Mouse (Mus musculus): ENCODE results near the gene Rab43. TPM values are rescaled to one million over a fixed set of nuclear protein-coding genes. Genes with fewer than 3 reads are reported as not detected.

Rab43 gene
- total RNA-seq, 4 experiments from 2014 or later: 7.9 to 13.3 (median 9.0) TPM

DNA sequence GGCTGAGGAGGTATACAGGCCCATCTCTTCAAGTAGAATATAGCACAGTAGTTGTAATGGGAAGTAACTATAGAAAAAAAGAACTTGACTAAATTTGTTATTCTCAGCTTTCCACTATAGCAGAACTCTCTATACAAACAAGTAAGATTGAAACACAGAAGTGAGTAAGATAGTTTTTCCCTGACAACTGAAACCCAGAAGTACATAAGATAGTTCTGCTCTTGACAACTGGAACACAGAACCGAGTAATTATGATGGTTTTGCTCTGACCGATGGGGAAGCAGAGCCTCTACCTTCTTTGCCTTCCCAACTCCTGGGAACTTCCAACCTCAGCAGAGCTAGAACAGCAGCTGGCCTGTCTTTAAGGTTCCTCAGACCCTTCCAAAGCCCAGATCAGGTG is 2.8 kb downstream of the Rab43 start:
- no peak for DNase-seq (ENCODE audit: low spot score)

DNA sequence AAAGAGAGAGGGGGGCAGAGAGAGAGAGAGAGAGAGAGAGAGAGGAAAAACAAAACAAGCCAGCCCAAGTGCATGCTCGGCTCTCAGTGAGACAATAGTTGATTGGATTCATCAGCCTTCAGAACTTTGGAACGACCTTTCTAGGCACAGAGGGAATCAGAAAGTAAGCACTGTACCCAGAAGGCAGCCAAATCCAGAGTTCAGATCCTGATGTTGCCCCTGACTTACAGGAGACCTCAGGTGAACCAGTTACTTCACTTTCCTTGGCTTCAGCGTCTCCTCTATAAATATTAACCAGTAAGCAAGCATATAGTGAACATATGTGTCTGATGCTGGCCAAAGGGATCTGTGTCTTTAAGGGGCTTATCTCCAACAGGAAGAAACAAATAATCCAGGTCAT is 3.4 kb downstream of the Rab43 start:
- no peak for DNase-seq (ENCODE audit: low spot score)

- no peak for DNase-seq (ENCODE audit: low spot score)
These were observed 4.1 kb downstream of the Rab43 start for GRCm38 (mm10) chr6:87807735-87808440.

GRCm38 (mm10) chr6:87806857-87807256 is 5.1 kb downstream of the Rab43 start:
- DNase-seq (ENCODE audit: low spot score): no peak

GRCm38 (mm10) chr6:87806028-87806427 is 5.9 kb downstream of the Rab43 start:
- no peak for DNase-seq (ENCODE audit: low spot score)

DNA sequence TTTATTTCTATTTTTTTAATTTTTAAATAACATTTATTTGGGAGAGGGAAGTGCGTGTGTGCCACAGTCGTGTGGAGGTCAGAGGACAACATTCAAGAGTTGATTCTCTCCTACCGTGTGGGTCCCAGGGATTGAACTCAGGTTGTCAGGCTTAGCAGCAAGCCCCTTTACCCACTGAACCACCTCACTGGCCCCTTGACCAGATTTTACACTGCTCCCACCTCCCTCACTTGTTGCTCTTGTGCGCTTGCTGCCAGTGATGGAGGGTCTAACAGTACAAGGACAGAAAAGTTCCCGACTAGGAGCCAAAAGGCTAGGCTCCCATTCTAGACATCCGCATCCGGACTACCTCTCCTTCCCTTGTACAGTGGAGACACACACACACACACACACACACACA is 6.5 kb downstream of the Rab43 start:
- DNase-seq (ENCODE audit: low spot score): no peak

DNA sequence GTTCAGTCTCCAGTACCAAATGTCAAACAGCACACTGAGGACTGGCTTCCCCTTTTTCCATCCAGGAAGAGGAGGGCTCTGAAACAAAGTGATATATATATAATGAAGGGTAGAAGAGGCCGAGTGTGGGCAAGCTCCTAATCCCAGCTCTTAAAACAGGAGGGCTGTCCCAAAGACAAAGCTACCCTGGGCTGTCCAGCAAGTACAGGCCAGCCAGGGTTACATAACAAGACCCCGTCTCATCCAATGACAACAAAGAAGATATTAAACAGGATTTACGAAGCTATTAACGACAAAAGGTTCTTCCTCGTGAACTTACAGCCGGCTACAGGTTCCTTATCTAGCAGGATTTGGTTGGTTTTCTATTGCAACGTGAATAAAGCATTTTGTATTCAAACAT is 7.1 kb downstream of the Rab43 start:
- DNase-seq (ENCODE audit: low spot score): no peak

GRCm38 (mm10) chr6:87804036-87804435 is 7.9 kb downstream of the Rab43 start:
- DNase-seq (ENCODE audit: low spot score): no peak

- DNase-seq (ENCODE audit: low spot score): no peak
These were observed 9.5 kb downstream of the Rab43 start for GRCm38 (mm10) chr6:87802462-87802861.

DNA sequence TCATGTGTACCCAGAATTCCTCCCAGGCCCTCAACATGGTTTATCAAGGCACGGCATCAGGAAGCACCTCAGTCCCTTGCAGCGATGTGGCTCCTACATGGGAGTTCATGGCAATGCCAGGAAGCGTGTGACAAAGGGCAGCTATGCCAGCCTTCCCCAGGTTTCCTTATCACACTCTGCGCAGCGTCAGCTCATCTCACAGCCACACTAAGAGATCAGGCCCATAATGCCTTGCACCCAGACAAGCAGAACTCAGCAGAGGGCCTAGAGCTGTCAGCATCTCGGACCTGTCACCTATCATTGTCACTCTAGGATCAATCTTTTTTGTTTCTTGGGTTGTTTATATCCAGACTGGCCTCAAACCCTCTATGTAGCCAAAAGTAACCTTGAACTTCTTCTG is 12.4 kb downstream of the Rab43 start:
- DNase-seq (ENCODE audit: low spot score): no peak

DNA sequence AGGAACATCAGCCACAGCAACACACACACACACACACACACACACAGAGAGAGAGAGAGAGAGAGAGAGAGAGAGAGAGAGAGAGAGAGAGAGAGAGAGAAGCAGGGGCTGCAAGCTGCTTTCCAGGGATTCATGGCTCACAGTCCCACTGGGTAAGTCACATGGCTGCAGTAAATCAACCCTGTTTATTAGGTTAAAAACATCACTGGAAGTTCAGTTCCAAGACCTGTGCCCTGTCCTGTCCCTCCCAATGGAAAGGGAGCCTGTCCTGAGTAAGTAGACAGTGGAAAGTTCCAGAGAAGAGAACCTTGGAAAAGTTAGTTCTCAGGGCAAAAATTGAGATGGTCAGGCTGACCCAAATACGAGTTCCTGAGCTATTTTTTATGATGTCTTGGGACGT is 14.6 kb downstream of the Rab43 start:
- DNase-seq (ENCODE audit: low spot score): no peak

DNA sequence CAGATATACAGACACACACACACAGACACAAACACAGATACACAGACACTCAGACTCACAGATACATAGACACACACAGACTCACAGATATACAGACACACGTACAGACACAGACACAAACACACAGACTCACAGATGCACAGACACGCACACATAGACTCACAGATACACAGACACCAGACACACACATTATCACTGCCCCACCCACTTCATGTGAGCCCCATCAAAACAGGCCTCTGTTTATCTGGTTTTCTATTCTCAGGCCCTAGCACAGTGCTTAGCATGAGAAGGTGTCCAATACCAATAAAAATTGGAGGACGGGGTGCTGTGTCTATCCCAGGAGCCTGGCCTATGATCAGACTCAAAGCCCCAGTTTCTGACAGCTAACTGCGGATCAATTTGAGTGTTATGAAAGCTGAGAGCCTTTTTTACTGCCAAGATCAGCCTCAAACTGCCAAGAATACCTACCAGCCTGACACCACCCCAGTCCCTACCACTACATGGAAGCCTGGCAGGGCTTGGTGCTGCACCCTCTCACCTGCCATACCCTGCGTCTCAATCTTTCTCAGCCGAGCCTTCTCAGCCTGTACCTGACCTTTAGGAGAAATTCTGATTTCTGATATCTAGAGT is 15.6 kb downstream of the Rab43 start:
- no peak for DNase-seq (ENCODE audit: low spot score)

GRCm38 (mm10) chr6:87795385-87796150 is 16.4 kb downstream of the Rab43 start:
- DNase-seq (ENCODE audit: low spot score): no peak

DNA sequence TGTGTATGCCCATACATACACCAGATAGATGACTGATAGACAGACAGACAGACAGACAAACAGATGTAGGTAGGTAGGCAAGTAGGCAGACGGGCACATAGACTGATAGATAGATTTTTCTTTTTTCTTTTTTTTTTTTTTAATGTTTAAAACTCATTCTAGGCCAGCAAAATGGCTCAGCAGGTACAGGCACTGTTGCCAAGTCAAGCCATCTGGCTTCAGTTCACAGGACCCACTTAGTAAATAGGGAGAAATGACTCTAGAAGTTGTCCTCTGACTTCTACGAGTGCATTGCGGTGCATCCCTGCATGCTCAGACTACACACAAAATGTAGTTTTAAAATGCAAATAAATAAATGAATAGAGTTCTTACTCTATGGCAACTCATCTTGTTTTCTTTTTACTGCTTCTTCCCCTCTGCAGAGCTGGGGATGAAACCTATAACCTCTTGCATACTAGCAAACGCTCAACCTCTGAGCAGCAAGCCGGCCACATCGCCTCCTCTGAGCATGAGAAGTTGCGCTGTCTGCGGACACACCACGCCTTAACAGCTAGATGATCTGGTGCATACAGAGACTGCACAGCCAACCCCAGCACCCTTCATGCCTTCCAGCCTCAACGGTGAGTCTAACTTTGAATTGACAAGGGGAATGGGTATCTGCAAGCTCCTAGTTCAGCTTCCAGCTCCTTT is 18.0 kb downstream of the Rab43 start:
- DNase-seq (ENCODE audit: low spot score): no peak

DNA sequence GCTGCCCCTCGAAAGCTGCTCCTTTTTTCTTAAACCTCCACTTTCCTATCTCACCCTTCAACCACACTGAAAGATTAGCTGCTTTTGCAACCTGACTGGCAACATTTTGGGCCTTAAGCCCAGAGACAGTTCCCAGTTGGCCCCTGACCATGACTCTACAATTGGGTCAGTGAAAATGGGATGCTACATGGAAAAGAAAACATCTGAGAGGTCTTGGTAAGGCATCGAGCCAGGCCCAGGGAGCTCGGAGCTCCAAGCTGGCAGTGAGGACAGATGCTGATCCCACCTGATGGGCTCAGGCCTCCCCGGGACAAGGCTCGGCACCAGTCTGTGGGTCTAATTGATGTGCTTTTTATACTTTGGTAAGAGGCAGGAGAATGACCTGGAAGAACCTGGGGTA is 20.1 kb downstream of the Rab43 start:
- DNase-seq (ENCODE audit: low spot score): no peak

- DNase-seq (ENCODE audit: low spot score): no peak
These were observed 21.0 kb downstream of the Rab43 start for GRCm38 (mm10) chr6:87790779-87791480.

- no peak for DNase-seq (ENCODE audit: low spot score)
These were observed 22.2 kb downstream of the Rab43 start for GRCm38 (mm10) chr6:87789791-87790190.

DNA sequence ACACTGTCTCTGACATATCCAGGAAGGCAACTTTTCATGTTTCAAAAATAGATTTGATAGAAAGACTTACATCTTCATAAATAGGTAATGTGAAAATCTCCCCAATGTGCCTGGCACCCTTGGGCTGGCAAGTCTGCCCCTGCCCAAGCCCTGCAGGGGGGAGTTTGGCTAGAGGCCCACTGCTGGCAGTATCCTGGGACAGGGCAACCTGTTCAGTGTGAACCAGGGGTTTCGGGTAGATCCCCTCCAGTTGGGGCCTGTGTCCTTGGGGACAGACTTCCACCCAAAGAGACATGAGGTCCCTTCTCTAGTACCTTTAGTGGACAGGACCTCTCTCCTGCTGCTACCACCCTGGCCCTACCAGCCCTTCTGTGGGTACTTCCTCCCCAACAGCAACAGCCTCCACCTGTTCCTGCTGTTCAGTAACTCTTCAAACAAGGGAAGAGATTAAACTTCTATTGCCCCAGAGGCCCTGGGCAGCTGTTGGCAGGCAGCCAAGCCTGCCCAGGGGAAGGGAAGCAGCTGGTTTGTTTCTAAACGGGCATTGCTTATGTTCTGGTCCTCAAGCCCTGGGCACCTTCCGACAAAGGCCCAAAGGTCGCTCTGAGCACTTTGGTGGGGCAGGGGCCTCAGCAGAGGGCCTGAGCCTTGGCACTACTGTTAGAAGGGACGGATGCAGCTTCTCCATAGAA is 22.9 kb downstream of the Rab43 start:
- DNase-seq (ENCODE audit: low spot score): no peak

DNA sequence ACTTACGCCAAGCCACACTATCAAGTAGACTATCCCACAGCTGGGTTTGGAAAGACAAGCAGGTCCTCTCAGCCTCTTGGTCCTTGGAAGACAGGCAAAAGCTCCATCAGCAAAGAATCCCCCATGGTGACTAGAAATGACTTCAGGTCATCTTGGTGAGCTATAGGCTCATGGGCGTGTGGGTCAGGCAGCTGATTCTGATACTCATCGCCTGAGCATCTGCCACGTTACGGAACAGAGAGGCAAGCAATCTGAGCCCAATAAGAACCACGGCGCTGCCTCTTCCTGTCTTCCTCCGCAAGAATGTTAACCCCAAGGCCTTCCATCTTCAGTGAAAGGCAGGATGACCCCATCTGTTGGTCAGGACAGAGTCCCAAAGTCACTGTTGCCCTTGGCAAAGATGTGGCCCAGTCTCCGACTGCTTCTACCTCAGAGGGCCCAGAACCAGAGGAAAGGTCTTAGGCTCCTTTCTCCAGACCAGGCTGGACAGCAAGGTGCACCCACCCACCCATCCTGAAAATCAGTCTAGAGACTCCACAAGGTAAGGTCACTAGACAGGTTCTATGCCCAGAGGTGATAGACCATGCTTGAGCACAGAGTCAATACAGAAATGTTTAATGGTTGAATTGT is 23.6 kb downstream of the Rab43 start:
- no peak for DNase-seq (ENCODE audit: low spot score)

- DNase-seq (ENCODE audit: low spot score): no peak
These were observed 24.7 kb downstream of the Rab43 start for GRCm38 (mm10) chr6:87787108-87787890.

All from heart, adult 8-10 months (tissue).